In genomic region chr5:151056255-151056919, GRCm38 (mm10) we compare ENCODE assay signal across 8 mouse cellular contexts.
DNase-seq lines count a peak whose midpoint lies in the region; ATAC-seq and TF ChIP-seq lines count a peak whose summit lies in the region.

No protein-coding gene starts in this region.

- H3K4me3 ChIP-seq in kidney, embryonic 15.5 days (replicated peaks): no peak overlapping the region
- H3K4me3 ChIP-seq in brown adipose tissue, adult 24 weeks (ENCODE audit: insufficient read depth, low read depth, low read length): no peak overlapping the region
- H3K4me3 ChIP-seq in embryonic facial prominence, embryonic 11.5 days (ENCODE audit: low read depth, low read length): no peak overlapping the region
- no peak overlapping the region for H3K4me3 ChIP-seq in liver, embryonic 14.5 days (ENCODE audit: insufficient read depth in 1 of 2, low read depth in 2 of 2, low read length in 2 of 2)

- no peaks in the 10 kb centered on the region for H3K9me3 ChIP-seq in kidney, embryonic 15.5 days (replicated peaks)
- H3K9me3 ChIP-seq in embryonic facial prominence, embryonic 11.5 days (replicated peaks; ENCODE audit: control insufficient read depth, low read length): no peaks in the 10 kb centered on the region
- H3K9me3 ChIP-seq in liver, embryonic 14.5 days (ENCODE audit: control insufficient read depth, low read length): no peaks in the 10 kb centered on the region

- H3K27ac ChIP-seq in kidney, embryonic 15.5 days: peak overlapping the region; percentile 67
- peak overlapping the region; percentile 79 for H3K27ac ChIP-seq in brown adipose tissue, adult 24 weeks (replicated peaks; ENCODE audit: low read depth, low read length)
- peak overlapping the region; percentile 10; the same call in 1 of the 2 replicates for H3K27ac ChIP-seq in embryonic facial prominence, embryonic 11.5 days (replicated peaks; ENCODE audit: low read depth, low read length)
- no peak overlapping the region for H3K27ac ChIP-seq in liver, embryonic 14.5 days

- no peak for TF ChIP-seq EP300 in liver, embryonic 14.5 days (IDR thresholded peaks at IDR 0.05; ENCODE audit: low read depth)

- peaks cover 13% of the 10 kb centered on the region for H3K36me3 ChIP-seq in kidney, embryonic 15.5 days
- no peaks in the 10 kb centered on the region for H3K36me3 ChIP-seq in embryonic facial prominence, embryonic 11.5 days (replicated peaks; ENCODE audit: control insufficient read depth, insufficient read depth, low read depth, low read length)
- H3K36me3 ChIP-seq in liver, embryonic 14.5 days (replicated peaks; ENCODE audit: control insufficient read depth, insufficient read depth, low read depth): no peaks in the 10 kb centered on the region

- 0 out of 2 replicates have a peak, but pooled peaks have one; percentile 2 for ATAC-seq in kidney, embryonic 15.5 days (replicated peaks; ENCODE audit: low FRiP score)
- 0 out of 2 replicates have a peak, but pooled peaks have one; percentile 14 for ATAC-seq in embryonic facial prominence, embryonic 11.5 days (replicated peaks; ENCODE audit: insufficient number of reproducible peaks, low FRiP score, low TSS enrichment, low read depth)
- ATAC-seq in liver, embryonic 14.5 days (ENCODE audit: insufficient read depth): peak; percentile 22; the same call in 1 of the 2 replicates

- no peak overlapping the region for H3K9ac ChIP-seq in kidney, embryonic 15.5 days
- H3K9ac ChIP-seq in embryonic facial prominence, embryonic 11.5 days (replicated peaks; ENCODE audit: low read length): no peak overlapping the region
- H3K9ac ChIP-seq in liver, embryonic 14.5 days (replicated peaks): no peak overlapping the region

- no peaks in the 10 kb centered on the region for H3K27me3 ChIP-seq in kidney, embryonic 15.5 days
- H3K27me3 ChIP-seq in embryonic facial prominence, embryonic 11.5 days (ENCODE audit: control insufficient read depth, insufficient read depth, low read length): no peaks in the 10 kb centered on the region
- no peaks in the 10 kb centered on the region for H3K27me3 ChIP-seq in liver, embryonic 14.5 days (ENCODE audit: control insufficient read depth, insufficient read depth, low read length)

- 0 out of 2 replicates have a peak overlapping the region, but pooled peaks have one; percentile 7 for H3K4me2 ChIP-seq in kidney, embryonic 15.5 days
- no peak overlapping the region for H3K4me2 ChIP-seq in embryonic facial prominence, embryonic 11.5 days (ENCODE audit: low read depth, low read length)
- H3K4me2 ChIP-seq in liver, embryonic 14.5 days (ENCODE audit: low read depth): no peak overlapping the region

- H3K4me1 ChIP-seq in kidney, embryonic 15.5 days: peaks cover 57% of the 10 kb centered on the region
- H3K4me1 ChIP-seq in brown adipose tissue, adult 24 weeks (ENCODE audit: control insufficient read depth, insufficient read depth, insufficient read length, low read length): peaks cover 21% of the 10 kb centered on the region; the same call in 1 of the 2 replicates
- H3K4me1 ChIP-seq in embryonic facial prominence, embryonic 11.5 days (ENCODE audit: control insufficient read depth, insufficient read depth, low read length): no peaks in the 10 kb centered on the region
- no peaks in the 10 kb centered on the region; a peak in 1 of 4 replicates for H3K4me1 ChIP-seq in liver, embryonic 14.5 days (replicated peaks; ENCODE audit: control insufficient read depth in 2 of 2, insufficient read depth in 2 of 2, low read length in 1 of 2)

- no peak for TF ChIP-seq CTCF in liver, embryonic 14.5 days (IDR thresholded peaks at IDR 0.05; ENCODE audit: low read depth)

- no peak for DNase-seq in kidney, postnatal 10 days
- DNase-seq in embryonic facial prominence, embryonic 11.5 days (ENCODE audit: low spot score): peak; percentile 61
- DNase-seq in liver, embryonic 14.5 days (ENCODE audit: low read depth in 3 of 3, low spot score in 3 of 3): no peak
- no peak for DNase-seq in adrenal gland, postnatal 25 days
- DNase-seq in B cell, adult 2 months: no peak
- DNase-seq in cerebellum, adult 9-11 months: no peak

- 51% methylated on average over 12 of the region's 12 CpGs for whole genome bisulfite sequencing in kidney, embryonic 15.5 days
- WGBS in embryonic facial prominence, embryonic 11.5 days: 54% methylated on average over 12 of the region's 12 CpGs
- 70% methylated on average over 12 of the region's 12 CpGs for WGBS in liver, embryonic 14.5 days (ENCODE audit: insufficient replicate concordance)
